Mouse (Mus musculus): ENCODE data around the gene Pdzd2. TPM values are rescaled to one million over a fixed set of nuclear protein-coding genes. Genes with fewer than 3 reads are reported as not detected.
A peak's percentile ranks its signal among the peaks of the same experiment; 100 is the strongest.

Pdzd2 gene
- polyA plus RNA-seq, 1 experiment: 18.7 TPM

DNA sequence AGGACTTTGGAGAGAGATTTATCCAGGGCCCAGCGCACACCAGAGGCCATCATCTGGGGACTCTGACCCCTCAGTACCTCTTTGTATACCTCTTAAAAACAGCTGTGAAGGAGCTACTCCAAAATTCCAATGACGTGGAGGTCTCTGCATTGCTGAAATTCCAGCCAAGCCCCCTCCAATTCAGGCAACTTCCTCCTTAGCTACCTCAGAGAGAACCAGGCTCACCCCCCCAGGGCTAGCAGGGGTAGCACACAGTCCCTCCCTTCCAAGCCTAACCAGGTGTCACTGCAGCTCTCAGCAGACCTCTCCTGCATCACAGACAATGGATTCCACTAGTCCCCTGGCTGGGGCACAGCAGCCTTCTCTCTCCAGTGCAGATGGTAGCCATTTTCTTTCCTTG lies 4.5 kb downstream of the Pdzd2 start:
- no peak for DNase-seq (ENCODE audit: extremely low spot score in 1 of 2, low spot score in 1 of 2)

DNA sequence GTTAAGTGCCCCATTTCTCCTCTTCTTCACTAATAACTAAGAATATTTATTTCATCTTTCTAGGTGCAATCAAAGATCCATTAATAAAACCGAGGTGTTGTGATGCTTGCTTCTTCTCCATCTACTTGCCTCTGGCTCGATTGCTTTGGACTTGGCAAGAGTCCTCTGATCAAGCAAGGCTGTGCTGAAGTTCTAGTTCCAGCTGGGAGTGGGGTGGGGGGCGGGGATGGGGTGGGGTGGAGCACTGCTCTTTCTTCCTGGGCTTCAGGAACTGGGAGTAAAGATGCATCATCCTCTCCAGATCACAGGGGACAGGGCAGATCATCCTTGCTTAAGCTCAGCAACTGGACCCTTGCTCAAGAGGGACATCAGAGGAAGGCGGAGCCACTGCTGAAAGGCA lies 5.5 kb downstream of the Pdzd2 start:
- no peak for DNase-seq (ENCODE audit: extremely low spot score in 1 of 2, low spot score in 1 of 2)

DNA sequence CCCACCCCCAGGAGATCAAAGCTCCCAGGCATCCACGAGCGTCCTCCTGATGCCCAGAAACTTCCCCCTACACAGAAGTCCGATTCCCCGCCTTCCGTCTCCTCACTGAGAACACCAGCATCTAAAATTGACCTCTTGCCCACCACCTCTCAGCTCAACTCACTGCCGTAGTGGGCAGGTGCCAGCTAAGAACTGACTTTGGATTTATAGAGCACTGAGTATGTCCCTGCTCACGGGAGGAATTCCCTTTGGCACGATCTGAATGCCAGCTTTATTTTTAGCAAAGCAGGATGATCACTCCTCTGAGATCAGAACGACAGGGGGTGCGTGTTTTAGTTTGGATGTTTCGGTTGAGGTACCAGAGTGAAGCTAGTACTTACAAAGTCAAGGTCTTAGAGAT lies 7.1 kb downstream of the Pdzd2 start:
- no peak for DNase-seq (ENCODE audit: extremely low spot score in 1 of 2, low spot score in 1 of 2)

DNA sequence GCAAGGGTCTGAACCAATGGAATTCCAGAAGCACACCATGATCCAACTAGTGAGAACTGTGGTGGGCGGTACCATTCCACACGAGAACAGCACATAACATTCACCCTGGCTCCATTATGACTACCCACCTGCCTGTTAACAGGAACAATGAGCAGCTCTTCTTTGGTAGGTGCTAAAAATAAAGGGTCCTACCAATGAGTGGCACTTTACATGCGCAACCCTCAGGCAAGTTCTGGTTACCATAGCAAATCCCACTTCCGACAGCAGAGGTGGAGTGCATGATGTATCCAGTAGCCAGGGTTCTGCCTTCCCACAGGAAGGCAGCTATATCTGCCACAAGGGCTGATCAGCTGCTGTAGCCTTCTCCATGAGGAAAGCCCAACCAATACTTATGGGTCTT lies 11.3 kb downstream of the Pdzd2 start:
- peak in 1 of 2 experiments; percentile 21 for DNase-seq (ENCODE audit: extremely low spot score in 1 of 2, low spot score in 1 of 2)

DNA sequence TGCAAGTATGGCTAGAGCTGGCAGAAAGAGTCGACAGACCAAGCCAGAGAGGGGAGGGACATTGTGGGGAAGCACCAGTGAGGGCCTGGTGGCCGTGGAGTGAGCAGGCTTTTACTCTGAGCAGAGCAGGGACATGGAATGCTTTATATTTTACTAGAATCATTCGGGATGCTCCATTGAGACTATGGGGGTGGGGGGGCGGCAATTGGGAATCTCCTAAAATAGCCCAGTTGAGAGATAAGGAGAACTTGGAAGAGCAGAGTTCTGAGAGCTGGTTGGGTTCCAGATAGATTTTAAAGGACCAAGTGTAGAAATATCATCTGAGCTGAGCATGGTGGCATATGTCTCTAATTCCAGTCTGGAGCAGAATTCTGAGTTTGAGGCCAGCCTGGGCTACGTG lies 14.5 kb downstream of the Pdzd2 start:
- DNase-seq (ENCODE audit: extremely low spot score in 1 of 2, low spot score in 1 of 2): no peak

DNA sequence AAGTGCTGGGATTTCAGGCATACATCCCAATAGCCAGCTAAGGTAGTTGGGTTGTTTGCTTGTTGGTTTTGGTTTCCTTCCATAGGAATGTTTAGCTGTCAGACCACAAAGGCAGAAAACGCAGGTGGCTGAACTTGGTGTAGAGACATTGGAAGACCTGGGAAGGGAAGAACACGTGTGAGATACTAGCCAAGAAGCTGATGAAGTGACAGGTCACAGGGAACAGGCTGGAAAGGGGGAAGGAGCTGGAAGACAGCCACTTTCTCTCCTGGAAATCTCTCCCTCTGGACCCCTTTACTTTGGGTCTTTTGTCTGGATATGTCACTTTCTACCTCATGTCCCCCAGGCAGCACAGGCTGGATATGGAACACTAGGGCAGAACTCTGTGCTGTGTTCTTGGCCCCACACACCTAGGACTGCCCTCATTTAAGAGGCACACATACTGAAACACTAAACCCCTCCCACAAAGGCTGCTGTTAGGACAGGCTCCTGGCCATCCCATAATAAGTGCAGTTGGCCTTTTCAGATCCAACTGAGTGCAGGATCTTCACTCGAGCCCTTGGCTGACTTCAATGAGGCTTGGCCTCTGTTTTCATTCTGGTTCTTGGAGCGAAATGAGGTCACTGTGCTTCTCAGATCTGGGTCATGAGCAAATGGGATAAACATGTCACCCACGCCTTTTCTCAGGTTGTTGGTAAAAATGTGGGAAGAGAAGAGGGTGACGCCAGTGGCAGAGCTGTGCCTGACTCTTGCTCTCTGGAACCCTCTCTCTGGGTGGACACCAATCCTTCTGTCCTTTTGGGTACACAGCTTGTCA lies 17.8 kb downstream of the Pdzd2 start:
- no peak for DNase-seq (ENCODE audit: extremely low spot score in 1 of 2, low spot score in 1 of 2)

DNA sequence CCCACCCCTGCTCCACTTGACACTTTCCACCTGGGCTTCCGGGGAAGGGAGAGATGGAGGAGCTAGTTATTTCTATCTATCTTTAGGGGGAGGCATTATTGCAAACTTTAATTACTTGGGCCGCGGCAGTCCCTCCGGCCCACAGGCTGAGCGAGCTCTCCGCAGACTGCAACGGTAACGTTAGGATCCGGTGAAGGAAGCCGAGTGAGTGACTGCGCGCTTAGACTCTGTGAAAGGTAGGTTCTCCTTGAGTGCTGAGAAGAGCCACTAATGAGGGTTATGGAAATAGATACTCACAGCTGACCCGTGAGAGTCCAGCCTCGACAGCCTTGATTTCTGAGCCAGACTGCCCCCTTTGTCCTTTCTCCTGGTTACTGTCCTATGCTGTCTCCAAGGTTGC lies 20.9 kb downstream of the Pdzd2 start:
- no peak for DNase-seq (ENCODE audit: extremely low spot score in 1 of 2, low spot score in 1 of 2)

DNA sequence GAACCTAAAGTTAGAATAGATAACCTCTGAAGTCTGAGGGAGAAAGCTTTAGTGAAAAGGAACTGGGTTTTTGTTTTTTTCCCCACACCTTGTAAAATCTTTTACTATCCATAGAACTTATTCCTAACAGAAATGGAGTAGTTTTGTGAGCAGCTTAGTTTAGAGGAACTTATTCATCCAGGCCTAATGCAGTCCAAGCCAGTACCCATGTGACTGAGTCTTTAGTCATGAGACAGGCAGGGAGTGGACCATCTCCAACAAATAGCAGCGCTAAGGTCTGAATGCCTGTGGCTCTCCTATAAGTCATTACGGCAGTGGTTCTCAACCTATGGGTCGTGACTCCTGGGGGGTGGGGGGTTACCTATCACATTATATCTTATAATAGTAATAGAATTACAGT lies 22.3 kb downstream of the Pdzd2 start:
- DNase-seq (ENCODE audit: extremely low spot score in 1 of 2, low spot score in 1 of 2): no peak

DNA sequence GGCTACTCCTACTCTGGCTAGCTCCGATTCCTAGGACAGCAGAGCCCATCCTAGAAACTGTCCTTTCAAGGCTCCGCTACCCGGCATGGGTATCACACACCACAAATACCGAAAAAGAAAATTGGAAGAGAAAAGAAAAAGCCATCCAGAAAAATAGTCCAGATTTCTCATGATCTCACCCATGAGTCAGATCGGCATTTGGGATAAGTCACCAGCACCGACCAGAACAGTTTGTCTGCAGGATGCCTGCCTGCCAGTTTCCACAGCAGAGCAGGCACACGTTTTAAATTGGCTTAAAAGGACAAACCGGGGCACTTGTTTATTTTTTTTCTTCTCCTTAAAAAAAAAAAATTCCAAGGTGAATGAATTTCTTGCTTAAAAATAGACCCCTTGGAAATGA lies 22.8 kb downstream of the Pdzd2 start:
- peak in 1 of 2 experiments; percentile 46 for DNase-seq (ENCODE audit: extremely low spot score in 1 of 2, low spot score in 1 of 2)

DNA sequence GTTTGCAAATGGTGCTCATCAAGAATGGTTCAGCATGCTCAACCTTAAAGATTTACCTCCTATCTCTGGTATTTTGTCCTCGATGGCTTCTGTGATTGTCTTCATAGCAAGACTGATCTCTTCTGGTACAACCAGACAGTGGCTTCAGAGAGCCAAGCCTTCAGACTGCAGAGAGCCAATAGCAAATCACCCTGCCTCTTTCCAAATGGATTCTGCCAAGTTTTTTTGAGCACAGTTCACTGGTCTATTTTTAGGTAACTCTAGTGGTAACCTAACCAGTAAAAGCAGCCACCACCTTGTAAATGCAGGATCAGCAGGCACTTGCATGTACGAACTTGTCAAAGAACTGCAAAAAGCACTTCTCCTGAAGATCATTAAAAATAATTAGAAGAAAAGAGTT lies 25.4 kb downstream of the Pdzd2 start:
- DNase-seq (ENCODE audit: extremely low spot score in 1 of 2, low spot score in 1 of 2): no peak

DNA sequence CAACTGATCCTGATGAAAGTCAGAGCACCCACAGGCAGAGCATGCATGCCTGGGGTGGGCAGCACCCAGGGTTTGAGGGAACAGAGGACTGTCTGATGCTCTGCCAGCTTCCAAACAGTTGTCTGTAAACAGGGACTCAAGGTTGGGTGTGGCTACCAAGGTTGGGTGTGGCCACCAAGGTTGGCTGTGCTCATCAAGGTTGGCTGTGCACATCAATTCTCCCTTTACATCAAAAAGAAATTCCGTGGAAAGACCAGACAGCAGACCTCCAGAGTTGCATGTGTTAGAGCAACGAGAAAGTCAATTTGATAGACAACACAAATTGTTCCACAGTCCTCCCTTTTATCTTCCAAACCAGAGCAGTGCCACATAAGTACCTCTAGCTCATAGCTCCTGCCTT lies 26.5 kb downstream of the Pdzd2 start:
- DNase-seq (ENCODE audit: extremely low spot score in 1 of 2, low spot score in 1 of 2): no peak

DNA sequence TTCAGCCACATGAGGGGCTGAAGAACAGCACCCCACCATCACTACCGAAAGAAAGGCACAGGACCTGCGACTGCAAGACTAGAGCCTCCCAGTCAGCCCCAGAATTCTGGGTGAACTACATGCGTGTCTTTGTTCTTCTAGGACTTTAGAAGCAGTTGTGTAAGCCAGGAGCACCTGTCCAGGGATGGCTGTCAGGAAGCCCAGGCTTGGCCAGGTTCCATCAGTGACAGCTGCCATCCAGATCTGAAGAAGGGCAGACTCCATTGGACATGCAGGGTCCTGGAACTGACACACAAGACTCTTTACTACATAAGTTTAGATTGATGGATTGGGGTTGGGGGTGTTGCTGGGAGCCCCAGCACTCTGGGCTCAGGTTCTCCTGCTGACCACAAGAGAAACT lies 29.7 kb downstream of the Pdzd2 start:
- DNase-seq (ENCODE audit: extremely low spot score in 1 of 2, low spot score in 1 of 2): no peak

DNA sequence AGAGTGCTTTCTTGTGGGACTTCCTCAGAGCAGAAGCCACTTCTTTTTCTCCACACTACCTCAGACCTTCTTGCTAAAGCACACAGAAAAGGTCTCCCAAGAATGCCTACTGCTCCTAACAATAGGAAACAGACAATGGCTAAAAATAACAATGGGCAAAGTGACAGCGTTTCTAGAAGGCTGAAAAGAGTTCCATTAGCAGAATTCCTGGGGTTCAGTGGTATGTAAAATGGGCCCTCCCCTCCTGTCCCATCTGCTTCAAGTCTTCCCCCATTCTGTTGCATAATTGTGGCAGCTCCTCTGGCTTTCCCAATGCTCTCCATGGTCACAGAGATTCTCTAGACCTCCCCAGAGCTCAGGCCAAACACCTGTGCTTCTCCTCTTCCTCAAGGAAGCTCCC lies 31.4 kb downstream of the Pdzd2 start:
- DNase-seq (ENCODE audit: extremely low spot score in 1 of 2, low spot score in 1 of 2): no peak

DNA sequence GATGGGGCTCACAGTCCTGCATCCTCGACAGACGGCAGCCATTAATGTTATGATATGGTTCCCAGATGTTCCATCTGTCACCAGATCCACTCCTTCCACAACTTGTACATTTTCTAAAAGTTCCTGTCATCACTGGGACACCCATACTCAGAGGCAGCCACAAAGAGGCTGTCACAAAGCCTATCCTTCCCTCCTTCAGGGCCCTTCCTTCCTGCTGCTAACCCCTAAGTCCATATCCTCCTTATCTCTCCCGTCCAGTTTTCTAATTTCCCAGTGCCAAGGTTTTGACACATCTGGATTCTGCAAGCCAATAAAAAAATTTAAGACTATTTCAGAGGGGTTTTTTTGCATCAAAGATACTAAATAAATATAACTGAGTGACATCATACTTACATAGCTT lies 32.8 kb downstream of the Pdzd2 start:
- DNase-seq (ENCODE audit: extremely low spot score in 1 of 2, low spot score in 1 of 2): no peak

DNA sequence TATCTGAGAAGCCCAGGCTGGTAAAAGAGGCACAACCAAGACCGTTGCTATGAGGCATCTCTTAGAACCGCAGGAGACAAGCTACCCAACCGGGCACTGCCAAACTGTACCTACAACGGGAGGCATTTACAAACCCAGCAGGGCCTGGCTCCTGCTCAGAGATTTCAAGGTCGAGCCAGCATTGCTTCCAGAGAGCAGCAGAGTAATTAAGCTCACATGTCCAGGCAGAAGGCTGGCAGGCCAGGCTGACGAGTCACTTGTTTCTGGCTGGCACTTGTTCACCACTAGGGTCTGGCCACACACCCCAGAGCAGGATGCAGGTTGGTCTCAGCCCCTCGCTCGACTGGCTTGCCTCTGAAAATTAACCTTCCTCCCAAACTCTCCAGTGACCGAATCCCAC lies 39.4 kb downstream of the Pdzd2 start:
- DNase-seq (ENCODE audit: extremely low spot score in 1 of 2, low spot score in 1 of 2): no peak

DNA sequence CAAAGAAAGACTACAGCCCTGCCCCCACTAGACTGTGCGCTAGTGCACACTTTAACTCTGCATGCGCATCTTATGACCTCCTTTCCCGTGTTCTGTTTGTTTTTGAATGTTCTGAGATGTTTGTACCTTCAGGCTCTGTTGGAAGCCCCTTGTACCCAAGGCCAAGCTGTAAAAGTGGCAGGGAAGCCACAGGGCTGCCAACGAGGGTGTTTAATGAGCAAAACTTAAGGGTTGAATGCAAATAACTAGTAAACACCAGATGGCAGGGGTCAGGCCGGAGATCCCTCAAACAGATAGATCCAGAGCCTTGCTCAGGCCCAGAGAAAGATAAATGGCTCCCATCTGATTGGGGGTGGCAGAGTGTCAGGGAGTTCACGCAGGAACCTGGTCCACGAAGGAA lies 42.0 kb downstream of the Pdzd2 start:
- DNase-seq (ENCODE audit: extremely low spot score in 1 of 2, low spot score in 1 of 2): no peak

DNA sequence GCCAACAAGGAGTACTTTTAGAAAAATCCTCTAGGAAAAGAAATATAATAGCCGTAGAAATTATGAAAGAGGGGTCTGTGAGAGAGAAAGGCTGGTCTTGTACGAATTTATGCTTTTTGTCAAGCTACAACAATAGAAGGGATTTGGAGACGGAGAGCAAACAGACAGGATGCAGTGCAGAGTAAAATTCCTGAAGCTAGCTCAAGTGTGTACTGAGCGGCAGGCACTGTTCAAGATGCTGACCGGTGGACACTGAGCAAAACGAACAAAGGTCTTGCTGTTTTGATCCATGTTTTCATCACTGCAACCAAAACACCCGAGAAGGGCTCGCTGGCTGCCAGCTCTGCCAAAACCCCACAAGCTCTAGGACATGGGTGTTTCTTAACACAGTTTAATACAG lies 42.8 kb downstream of the Pdzd2 start:
- DNase-seq (ENCODE audit: extremely low spot score in 1 of 2, low spot score in 1 of 2): no peak

DNA sequence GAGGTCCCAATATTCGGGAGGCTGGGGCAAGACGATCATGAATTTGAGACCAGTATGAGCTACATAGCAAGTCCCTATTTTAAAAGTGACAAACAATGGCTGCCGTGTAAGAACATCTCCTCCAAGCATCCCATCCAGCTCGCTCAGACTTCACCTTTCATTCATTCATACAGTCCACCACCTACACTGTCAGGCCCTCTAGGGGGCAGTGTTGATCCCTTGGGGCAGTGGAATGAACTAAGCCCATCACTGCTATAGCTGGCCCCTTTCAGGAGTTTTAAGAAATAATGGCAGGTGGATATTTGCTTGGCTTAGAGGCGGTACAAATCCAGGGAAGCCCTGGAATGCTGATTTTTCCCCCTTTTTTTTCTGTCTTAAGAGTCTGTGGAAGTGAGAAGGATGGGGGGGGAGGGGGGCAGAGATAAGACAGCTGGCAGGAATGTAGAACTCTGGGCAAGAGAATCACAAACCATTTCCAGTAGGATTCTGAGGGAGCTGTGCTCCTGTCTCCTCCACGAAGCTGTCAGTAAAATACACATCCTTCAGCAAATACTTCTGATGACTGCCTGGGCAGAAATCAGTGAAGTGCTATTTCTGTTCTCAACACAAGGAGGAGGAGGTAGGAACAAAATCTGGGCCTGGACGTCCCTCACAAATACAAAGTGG lies 49.9 kb downstream of the Pdzd2 start:
- DNase-seq (ENCODE audit: extremely low spot score in 1 of 2, low spot score in 1 of 2): peak in 1 of 2 experiments; percentile 20

DNA sequence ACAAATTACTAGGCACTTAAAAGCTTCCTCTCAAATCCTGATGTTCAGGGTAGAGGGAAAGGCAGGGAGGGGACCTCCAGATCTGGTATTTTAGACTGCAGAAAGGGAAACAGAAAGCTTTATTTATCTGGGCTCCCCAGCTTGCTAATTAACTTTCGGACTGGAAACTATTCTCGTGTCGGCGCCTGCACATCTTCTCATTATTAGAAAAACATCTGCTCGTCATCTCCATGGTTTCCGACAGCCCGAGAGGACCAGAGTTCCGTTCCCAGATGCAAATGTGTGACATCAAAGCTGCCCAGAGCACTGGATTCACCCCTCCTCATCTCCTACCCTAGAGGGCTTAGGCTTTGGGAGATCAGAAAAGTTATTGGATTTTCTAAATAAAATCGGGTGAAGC lies 57.2 kb downstream of the Pdzd2 start:
- no peak for DNase-seq (ENCODE audit: extremely low spot score in 1 of 2, low spot score in 1 of 2)

DNA sequence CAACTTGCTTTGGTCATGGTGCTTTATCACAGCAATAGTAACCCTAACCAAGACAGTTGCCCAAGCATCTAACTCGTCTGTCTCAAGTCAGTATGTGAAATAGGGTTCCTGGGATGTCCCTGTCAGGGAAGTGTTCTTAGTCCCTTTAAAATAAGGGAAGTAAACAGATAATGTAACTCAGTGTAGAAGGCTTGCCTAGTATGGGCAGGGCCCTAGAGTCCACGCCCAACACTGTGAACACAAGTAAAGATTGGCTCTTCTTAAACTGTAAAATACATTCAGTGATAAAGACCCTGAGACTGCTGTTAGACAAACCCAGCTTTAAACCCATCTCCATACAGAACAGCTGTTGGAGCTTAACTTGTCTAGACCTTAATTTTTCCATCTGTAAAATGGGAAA lies 57.8 kb downstream of the Pdzd2 start:
- no peak for DNase-seq (ENCODE audit: extremely low spot score in 1 of 2, low spot score in 1 of 2)

DNA sequence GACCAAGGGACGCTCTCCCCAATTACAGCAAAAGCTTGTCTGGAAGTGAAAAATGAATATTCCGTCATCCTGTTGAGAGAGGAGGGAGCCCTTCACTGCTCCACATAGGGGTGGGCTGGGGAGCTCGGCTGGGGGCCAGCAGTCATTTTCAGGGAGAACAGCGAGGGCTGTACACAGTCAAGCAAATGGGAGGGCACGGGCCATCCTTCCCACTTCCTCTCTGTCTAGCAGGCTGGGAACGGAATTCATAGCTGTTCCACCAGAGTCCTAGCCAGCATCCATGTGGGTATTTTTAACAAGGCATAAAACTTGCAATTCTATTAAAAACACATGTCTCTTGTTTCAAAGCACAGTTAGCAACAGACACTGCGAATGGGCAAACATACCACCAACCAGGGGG lies 59.0 kb downstream of the Pdzd2 start:
- peak in 1 of 2 experiments; percentile 43 for DNase-seq (ENCODE audit: extremely low spot score in 1 of 2, low spot score in 1 of 2)

DNA sequence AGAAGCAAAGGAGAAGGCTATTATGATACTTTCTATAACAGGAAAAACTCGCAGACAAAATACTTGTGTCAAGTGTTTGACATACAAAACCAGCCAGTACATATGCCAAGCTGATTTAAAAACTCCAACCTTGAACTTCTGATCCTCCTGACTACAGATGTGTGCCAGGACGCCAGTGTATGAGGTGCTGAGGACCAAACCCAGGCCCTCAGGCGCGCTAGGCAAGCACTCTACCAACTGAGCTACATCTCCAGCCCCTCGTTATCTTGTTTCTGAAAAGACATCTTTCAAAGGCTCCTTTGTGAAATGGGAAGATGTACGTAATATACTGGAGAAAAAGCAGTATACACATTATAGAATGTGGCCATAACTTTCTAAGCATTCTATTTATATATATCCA lies 59.7 kb downstream of the Pdzd2 start:
- no peak for DNase-seq (ENCODE audit: extremely low spot score in 1 of 2, low spot score in 1 of 2)
